Mouse (Mus musculus) embryonic facial prominence, embryonic 15.5 days (tissue): Measurements from ENCODE around the gene Sds. TPM values are rescaled to one million over a fixed set of nuclear protein-coding genes. Genes with fewer than 3 reads are reported as not detected.

Source experiments
- ATAC-seq: fragments of 200-750 bp; cut with Nextera tagmentation; 2 replicates; pipeline ENCODE4 v1.8.0; 2017; ENCODE audit warnings: low read depth, moderate TSS enrichment; ENCODE audit not compliant: insufficient number of reproducible peaks, low FRiP score, low TSS enrichment
- H3K27ac ChIP-seq: fragments of 300-500 bp; sonication (generic); replicated peaks from 2 replicates; pipeline ENCODE4 v1.5.1; 2015; ENCODE audit warnings: mild to moderate bottlenecking, inconsistent platforms
- H3K27me3 ChIP-seq: fragments of 300-500 bp; sonication (generic); 2 replicates; pipeline ENCODE4 v1.6.1; 2015; ENCODE audit warnings: inconsistent platforms
- H3K36me3 ChIP-seq: fragments of 300-500 bp; sonication (generic); 2 replicates; pipeline ENCODE4 v1.6.1; 2015; ENCODE audit warnings: mild to moderate bottlenecking, inconsistent platforms
- H3K4me1 ChIP-seq: fragments of 300-500 bp; sonication (generic); 2 replicates; pipeline ENCODE4 v1.6.1; 2015; ENCODE audit warnings: inconsistent platforms
- H3K4me2 ChIP-seq: fragments of 300-500 bp; sonication (generic); replicated peaks from 2 replicates; pipeline ENCODE4 v1.6.1; 2015; ENCODE audit warnings: mild to moderate bottlenecking, inconsistent platforms
- H3K4me3 ChIP-seq: fragments of 300-500 bp; sonication (generic); replicated peaks from 2 replicates; pipeline ENCODE4 v1.5.1; 2015; ENCODE audit warnings: mild to moderate bottlenecking, inconsistent platforms
- H3K9ac ChIP-seq: fragments of 300-500 bp; sonication (generic); 2 replicates; pipeline ENCODE4 v1.6.1; 2015; ENCODE audit warnings: inconsistent platforms
- H3K9me3 ChIP-seq: fragments of 300-500 bp; sonication (generic); replicated peaks from 2 replicates; pipeline ENCODE4 v1.6.1; 2016; ENCODE audit warnings: inconsistent platforms
- WGBS: fragments of 180-500 bp; shearing (Covaris S2); methylation state at CpG from one replicate; pipeline ENCODE4 v1.1.7; 2015; 5-methylcytosine and 5-hydroxymethylcytosine counted together
- polyA plus RNA-seq: library from polyadenylated mRNA; unstranded; fragments of >200 nt; fragmentation: Nextera tagmentation; extraction: Ambion mirVana; gene quantifications from 2 replicates; pipeline ENCODE4 v1.2.1, GENCODE M21; 2015

Sds gene
- polyA plus RNA-seq, 1 experiment from 2014 or later: not detected

DNA sequence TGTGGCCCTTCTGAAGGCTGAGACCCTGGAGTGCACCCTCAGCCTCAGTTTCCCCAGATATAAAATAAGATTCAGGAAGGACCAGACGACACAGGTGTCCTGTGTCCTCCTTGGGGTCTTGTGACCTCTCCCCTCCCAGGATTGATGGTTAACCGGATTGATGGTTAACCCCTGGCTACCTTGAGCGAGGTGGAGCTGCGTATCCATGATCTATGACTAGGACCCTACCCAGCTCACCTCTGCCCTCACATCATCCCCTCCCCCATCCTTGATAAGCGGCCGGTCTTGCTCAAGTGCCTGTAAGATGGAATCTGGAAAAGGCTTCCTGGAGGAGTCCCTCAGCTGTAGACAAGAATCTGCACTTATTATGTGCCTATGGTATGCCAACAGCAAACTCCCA, 7.5 kb upstream of the Sds start:
- Histone ChIP-seq H3K36me3 (no peaks in the 10 kb centered on the region), H3K27me3 (0 out of 2 replicates have a peak, but pooled peaks cover 3% of the 10 kb centered on the region), H3K9me3 (no peaks in the 10 kb centered on the region), H3K9ac (no peak overlapping the region), H3K4me3 (no peak overlapping the region), H3K4me2 (no peak overlapping the region), H3K27ac (no peak overlapping the region), H3K4me1 (no peaks in the 10 kb centered on the region)
- WGBS: 90% methylated on average over 6 of the region's 6 CpGs
- ATAC-seq: no peak

- 43% methylated on average over 4 of the region's 4 CpGs for WGBS
- Histone ChIP-seq H3K4me3 (no peak overlapping the region), H3K4me1 (no peaks in the 10 kb centered on the region), H3K4me2 (no peak overlapping the region), H3K27me3 (0 out of 2 replicates have a peak, but pooled peaks cover 3% of the 10 kb centered on the region), H3K9me3 (no peaks in the 10 kb centered on the region), H3K27ac (no peak overlapping the region), H3K36me3 (no peaks in the 10 kb centered on the region), H3K9ac (no peak overlapping the region)
- ATAC-seq: no peak
These were observed 4.8 kb upstream of the Sds start for GRCm38 (mm10) chr5:120471538-120471937.

DNA sequence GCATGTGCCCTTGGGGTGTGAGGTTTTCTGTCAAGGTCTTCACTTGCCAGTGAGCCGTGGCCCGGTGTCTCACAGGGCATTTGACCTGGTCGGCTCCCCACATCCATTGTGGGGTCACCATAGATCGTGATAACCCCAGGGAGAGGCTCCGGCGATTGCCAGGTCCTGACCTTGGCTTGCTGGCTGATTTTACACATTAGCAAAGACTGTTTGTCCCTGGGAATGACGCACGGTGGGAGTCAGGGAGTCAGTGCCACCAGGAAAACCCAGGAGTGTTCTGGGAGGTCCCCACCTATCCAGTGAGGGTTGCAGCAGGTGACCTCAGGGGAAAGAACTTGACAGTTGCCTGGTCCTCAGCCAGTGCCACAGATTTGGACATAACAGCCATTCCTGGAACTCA, 3.6 kb upstream of the Sds start, which contains the start of gene Sdsl:
Gene Sdsl (minus strand): TSS at position 41 of the 400 bp plus-strand sequence.
- no peaks in the 10 kb centered on the region for H3K9me3 ChIP-seq
- H3K27me3 ChIP-seq: 0 out of 2 replicates have a peak, but pooled peaks cover 6% of the 10 kb centered on the region
- H3K9ac ChIP-seq: no peak within 1 kb of the TSS
- no peaks in the 10 kb centered on the region for H3K36me3 ChIP-seq
- H3K4me3 ChIP-seq: no peak within 1 kb of the TSS
- WGBS: 76% methylated on average over 8 of the region's 8 CpGs
- no peak within 1 kb of the TSS for H3K27ac ChIP-seq
- no peaks in the 10 kb centered on the region for H3K4me1 ChIP-seq
- ATAC-seq: no peak
- no peak within 1 kb of the TSS for H3K4me2 ChIP-seq

DNA sequence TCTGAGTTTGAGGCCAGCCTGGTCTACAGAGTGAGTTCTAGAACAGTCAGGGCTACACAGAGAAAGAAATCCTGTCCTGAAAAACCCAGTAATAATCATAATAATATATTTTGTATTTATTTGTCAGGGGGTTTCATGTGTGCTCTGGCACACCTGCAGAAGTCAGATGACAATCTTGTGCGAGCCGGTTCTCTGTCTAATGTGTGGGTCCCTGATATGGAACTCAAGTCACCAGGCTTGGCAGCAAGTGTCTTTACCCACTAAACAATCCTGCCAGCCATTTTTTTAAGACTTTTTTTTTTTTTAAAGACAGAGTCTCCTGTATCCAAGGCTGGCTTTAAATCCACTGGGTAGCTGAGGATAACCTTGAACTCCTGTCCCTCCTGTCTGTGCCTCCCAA, 3.0 kb upstream of the Sds start:
- H3K9me3 ChIP-seq: no peaks in the 10 kb centered on the region
- no peak overlapping the region for H3K27ac ChIP-seq
- 80% methylated on average over 2 of the region's 2 CpGs for WGBS
- no peak overlapping the region for H3K4me2 ChIP-seq
- no peak overlapping the region for H3K9ac ChIP-seq
- no peaks in the 10 kb centered on the region for H3K4me1 ChIP-seq
- H3K27me3 ChIP-seq: 0 out of 2 replicates have a peak, but pooled peaks cover 6% of the 10 kb centered on the region
- no peak for ATAC-seq
- H3K4me3 ChIP-seq: no peak overlapping the region
- H3K36me3 ChIP-seq: no peaks in the 10 kb centered on the region

DNA sequence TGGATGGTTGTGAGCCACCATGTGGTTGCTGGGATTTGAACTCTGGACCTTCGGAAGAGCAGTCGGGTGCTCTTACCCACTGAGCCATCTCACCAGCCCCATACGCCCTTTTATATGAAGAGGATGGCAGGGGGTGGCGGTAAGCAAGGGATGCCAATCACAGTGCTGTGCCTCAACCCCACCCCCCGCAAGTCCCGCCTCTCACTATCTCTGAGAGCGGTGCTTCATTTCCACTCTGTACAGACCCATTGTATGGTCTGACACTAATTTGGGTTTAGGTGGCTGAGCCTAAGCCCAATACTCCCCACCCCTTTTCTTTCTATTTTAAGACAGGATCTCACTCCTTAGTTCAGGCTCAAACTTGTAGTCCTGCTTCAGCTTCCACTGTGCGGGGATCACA, 465 bp upstream of the Sds start:
- Histone ChIP-seq H3K4me1 (no peaks in the 10 kb centered on the region), H3K4me3 (no peak overlapping the region), H3K36me3 (no peaks in the 10 kb centered on the region), H3K9ac (no peak overlapping the region), H3K4me2 (0 out of 2 replicates have a peak overlapping the region, but pooled peaks have one; percentile 2), H3K27ac (no peak overlapping the region), H3K9me3 (no peaks in the 10 kb centered on the region), H3K27me3 (0 out of 2 replicates have a peak, but pooled peaks cover 6% of the 10 kb centered on the region)
- ATAC-seq: no peak
- WGBS: 53% methylated on average over 8 of the region's 8 CpGs

DNA sequence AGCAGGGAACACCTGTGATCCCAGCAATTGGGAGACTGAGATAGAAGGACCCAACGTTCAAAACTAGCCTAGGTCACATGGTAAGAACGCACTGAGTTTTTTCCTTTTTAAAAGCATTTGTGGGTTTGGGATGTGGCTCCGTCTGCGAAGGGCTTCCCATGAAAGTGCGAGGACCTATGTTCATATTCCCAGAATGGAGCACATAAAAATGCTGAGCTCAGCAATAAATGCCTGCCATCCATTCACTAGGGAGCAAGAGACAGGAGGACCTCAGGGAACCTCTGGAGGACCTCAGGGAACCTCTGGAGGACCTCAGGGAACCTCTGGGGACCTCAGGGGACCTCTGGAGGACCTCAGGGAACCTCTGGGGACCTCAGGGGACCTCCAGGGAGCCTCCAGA, 1.7 kb downstream of the Sds start:
- 79% methylated on average over 5 of the region's 5 CpGs for WGBS
- H3K9me3 ChIP-seq: no peaks in the 10 kb centered on the region
- H3K27ac ChIP-seq: no peak overlapping the region

DNA sequence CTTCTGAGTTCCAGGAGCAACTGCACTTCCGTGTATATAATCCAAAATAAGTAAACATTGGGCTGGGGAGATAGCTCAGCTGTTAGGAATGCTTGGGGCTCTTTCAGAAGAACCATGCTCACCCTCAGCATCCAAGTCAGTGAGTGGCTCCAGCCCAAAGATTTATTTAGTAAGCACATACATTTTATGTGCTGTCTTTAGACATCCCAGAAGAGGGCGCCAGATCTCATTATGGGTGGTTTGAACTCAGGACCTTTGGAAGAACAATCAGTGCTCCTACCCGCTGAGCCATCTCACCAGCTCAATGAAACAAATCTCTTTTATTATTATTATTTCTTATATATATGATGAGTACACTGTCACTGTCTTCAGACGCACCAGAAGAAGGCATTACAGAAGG, 3.2 kb downstream of the Sds start:
- H3K27ac ChIP-seq: no peak overlapping the region
- 65% methylated on average over 4 of the region's 4 CpGs for WGBS
- ATAC-seq: no peak
- H3K27me3 ChIP-seq: 0 out of 2 replicates have a peak, but pooled peaks cover 3% of the 10 kb centered on the region
- H3K4me1 ChIP-seq: no peaks in the 10 kb centered on the region
- no peak overlapping the region for H3K9ac ChIP-seq
- no peak overlapping the region for H3K4me2 ChIP-seq
- peaks cover 10% of the 10 kb centered on the region for H3K36me3 ChIP-seq
- no peaks in the 10 kb centered on the region for H3K9me3 ChIP-seq
- H3K4me3 ChIP-seq: no peak overlapping the region

More for the DNA sequence above, 1.7 kb downstream of the Sds start:
- H3K36me3 ChIP-seq: no peaks in the 10 kb centered on the region
- 0 out of 2 replicates have a peak, but pooled peaks cover 3% of the 10 kb centered on the region for H3K27me3 ChIP-seq
- no peak overlapping the region for H3K4me2 ChIP-seq
- no peak overlapping the region for H3K4me3 ChIP-seq
- no peak for ATAC-seq
- H3K9ac ChIP-seq: no peak overlapping the region
- no peaks in the 10 kb centered on the region for H3K4me1 ChIP-seq

DNA sequence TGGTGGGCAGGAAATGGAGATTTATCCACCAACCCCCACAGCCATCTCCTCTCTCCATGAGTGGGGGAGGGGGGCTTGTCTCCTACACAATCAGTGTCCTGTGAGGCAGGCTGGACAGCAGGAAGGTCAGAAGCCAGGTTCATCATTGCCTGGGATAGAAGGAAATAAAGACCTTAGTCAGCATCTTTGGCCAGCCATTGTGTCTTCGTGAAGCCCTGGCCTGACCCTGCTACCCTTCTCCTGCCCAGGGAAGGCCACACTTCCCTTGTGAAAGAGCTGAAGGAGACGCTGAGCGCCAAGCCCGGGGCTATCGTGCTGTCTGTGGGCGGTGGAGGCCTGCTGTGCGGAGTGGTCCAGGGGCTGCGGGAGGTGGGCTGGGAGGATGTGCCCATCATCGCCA, 4.9 kb downstream of the Sds start:
- WGBS: 69% methylated on average over 9 of the region's 9 CpGs
- no peak for ATAC-seq
- H3K36me3 ChIP-seq: peaks cover 27% of the 10 kb centered on the region
- no peak overlapping the region for H3K9ac ChIP-seq
- H3K4me2 ChIP-seq: no peak overlapping the region
- no peaks in the 10 kb centered on the region for H3K9me3 ChIP-seq
- H3K27ac ChIP-seq: no peak overlapping the region
- H3K4me1 ChIP-seq: no peaks in the 10 kb centered on the region
- no peak overlapping the region for H3K4me3 ChIP-seq
- 0 out of 2 replicates have a peak, but pooled peaks cover 3% of the 10 kb centered on the region for H3K27me3 ChIP-seq

- no peak for ATAC-seq
- Histone ChIP-seq H3K4me1 (no peaks in the 10 kb centered on the region), H3K4me2 (no peak overlapping the region), H3K36me3 (peaks cover 49% of the 10 kb centered on the region), H3K9ac (no peak overlapping the region), H3K27ac (no peak overlapping the region), H3K27me3 (no peaks in the 10 kb centered on the region), H3K9me3 (no peaks in the 10 kb centered on the region), H3K4me3 (no peak overlapping the region)
- WGBS: 86% methylated on average over 19 of the region's 19 CpGs
These were observed 7.1 kb downstream of the Sds start for GRCm38 (mm10) chr5:120483399-120483798.

GRCm38 (mm10) chr5:120487844-120488243, 11.5 kb downstream of the Sds start:
- Histone ChIP-seq H3K27me3 (no peaks in the 10 kb centered on the region), H3K4me2 (no peak overlapping the region), H3K36me3 (peaks cover 54% of the 10 kb centered on the region), H3K4me3 (no peak overlapping the region), H3K27ac (no peak overlapping the region), H3K9ac (no peak overlapping the region), H3K9me3 (no peaks in the 10 kb centered on the region), H3K4me1 (no peaks in the 10 kb centered on the region)
- ATAC-seq: no peak
- WGBS: 77% methylated on average over 8 of the region's 8 CpGs

- Histone ChIP-seq H3K4me1 (no peaks in the 10 kb centered on the region), H3K27me3 (no peaks in the 10 kb centered on the region), H3K4me2 (no peak overlapping the region), H3K36me3 (peaks cover 48% of the 10 kb centered on the region), H3K4me3 (no peak overlapping the region), H3K27ac (no peak overlapping the region), H3K9ac (no peak overlapping the region), H3K9me3 (no peaks in the 10 kb centered on the region)
- no peak for ATAC-seq
- 73% methylated on average over 8 of the region's 8 CpGs for WGBS
These were observed 14.4 kb downstream of the Sds start for GRCm38 (mm10) chr5:120490679-120491192.

DNA sequence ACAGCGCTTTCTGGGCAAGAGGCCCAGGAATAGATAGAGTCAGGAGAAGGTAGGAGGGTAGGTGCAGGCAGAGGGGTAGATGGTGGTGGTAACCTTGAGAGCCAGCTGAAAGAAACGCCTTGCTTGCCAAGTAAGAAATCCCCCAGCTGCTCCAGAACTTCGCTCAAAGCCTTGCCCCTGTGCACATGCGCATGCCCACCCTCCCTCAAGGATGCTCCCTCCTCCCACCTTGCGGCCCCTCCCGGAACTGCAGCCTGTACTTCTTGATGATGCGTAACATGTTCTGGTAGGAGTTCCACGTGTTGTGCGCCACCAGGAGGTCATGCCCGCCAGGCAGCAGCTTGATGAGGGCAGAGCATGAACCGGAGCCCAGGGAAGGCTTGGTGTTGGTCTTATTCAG, 16.1 kb downstream of the Sds start:
- no peak overlapping the region for H3K4me2 ChIP-seq
- ATAC-seq: no peak

More for the DNA sequence above, 16.1 kb downstream of the Sds start:
- Histone ChIP-seq H3K36me3 (peaks cover 35% of the 10 kb centered on the region), H3K27ac (no peak overlapping the region), H3K27me3 (no peaks in the 10 kb centered on the region), H3K9ac (no peak overlapping the region), H3K9me3 (no peaks in the 10 kb centered on the region), H3K4me1 (no peaks in the 10 kb centered on the region), H3K4me3 (no peak overlapping the region)
- 66% methylated on average over 11 of the region's 11 CpGs for WGBS
